Mouse (Mus musculus) large intestine, adult 2 months (tissue): ENCODE measurements at regions not wholly inside any gene's neighbourhood (a gene's known extent, or its start where the extent isn't known, plus 50 kb on each side); places are given as distances from the start of the nearest gene placed in this dataset.

Experiments
- DNase-seq: peaks from one replicate; pipeline ENCODE4 v3.0.0-alpha.2; 2012; ENCODE audit warnings: low read depth, low spot score
- whole genome bisulfite sequencing: fragments of 180-500 bp; shearing (Covaris S2); methylation state at CpG from one replicate; pipeline ENCODE4 v1.1.7; 2018; 5-methylcytosine and 5-hydroxymethylcytosine counted together

DNA sequence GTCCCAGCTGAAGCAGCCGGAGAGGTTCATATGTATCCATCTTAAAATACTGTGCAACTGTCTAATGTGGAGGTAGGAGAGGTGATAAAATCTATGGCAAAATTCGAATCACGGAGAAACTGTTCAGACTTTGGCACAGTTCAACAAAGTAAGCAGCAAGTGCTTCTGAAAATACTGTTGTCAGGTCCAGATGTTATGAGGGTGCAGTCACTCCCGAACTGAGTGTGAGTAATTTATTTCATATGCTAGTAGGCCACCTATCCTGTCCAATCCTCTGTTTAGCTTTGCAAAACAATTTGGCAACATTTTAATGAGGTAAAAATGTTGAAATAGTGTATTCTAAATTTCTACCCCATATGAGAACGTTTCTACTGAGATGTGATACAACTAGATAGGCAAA is 90.1 kb upstream of the Zfp770 start:
- no peak for DNase-seq
- 71% methylated on average over 5 of the region's 5 CpGs for WGBS

DNA sequence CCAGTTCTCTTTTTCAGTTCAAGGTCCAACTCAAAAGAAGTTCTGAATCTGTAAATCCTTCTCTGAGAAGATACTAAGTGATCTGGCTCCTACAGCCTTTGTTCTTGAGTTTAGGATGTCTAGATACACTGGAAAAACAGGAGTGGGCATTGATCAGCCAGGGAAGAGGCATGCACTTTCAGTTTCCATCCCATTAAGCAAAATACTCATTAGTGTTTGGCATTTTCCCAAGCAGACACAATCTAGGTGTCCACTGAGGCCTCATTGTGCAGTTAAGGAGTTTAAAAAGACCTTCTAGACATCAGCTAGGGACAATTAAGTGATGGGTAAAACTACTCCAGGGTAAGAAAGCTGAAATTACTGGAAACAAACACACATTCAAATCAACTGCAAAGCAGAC is 74.3 kb upstream of the Zfp770 start:
- DNase-seq = no peak

- peak; percentile 21 for DNase-seq
- WGBS = 35% methylated on average over 8 of the region's 8 CpGs
These were observed 59.3 kb upstream of the Zfp770 start for GRCm38 (mm10) chr2:114260397-114261071.

GRCm38 (mm10) chr2:114259539-114259938 is 58.3 kb upstream of the Zfp770 start:
- WGBS = 62% methylated on average over 4 of the region's 4 CpGs
- DNase-seq = no peak
